Mouse (Mus musculus): Measurements from ENCODE around the gene Camk1.

The Camk1 gene

GRCm38 (mm10) chr6:113343177-113344092 is at the start of gene Camk1:
TSS of gene Camk1 (minus strand) at chr6:113343984.
- DNase-seq (ENCODE audit: low read depth), result peak; percentile 24

- no peak for DNase-seq (ENCODE audit: low read depth)
Measured at GRCm38 (mm10) chr6:113392387-113393071, 48.7 kb upstream of the Camk1 start.

- DNase-seq (ENCODE audit: low read depth), result no peak
Measured at GRCm38 (mm10) chr6:113392015-113392386, 48.2 kb upstream of the Camk1 start.

- DNase-seq (ENCODE audit: low read depth), result no peak
Measured at GRCm38 (mm10) chr6:113390715-113391114, 46.9 kb upstream of the Camk1 start.

GRCm38 (mm10) chr6:113388960-113389359 is 45.2 kb upstream of the Camk1 start, which contains the start of gene Ttll3:
TSS of gene Ttll3 (plus strand) at chr6:113389260.
- DNase-seq (ENCODE audit: low read depth), result no peak

GRCm38 (mm10) chr6:113386025-113386424 is 42.2 kb upstream of the Camk1 start:
- no peak for DNase-seq (ENCODE audit: low read depth)

GRCm38 (mm10) chr6:113385160-113385714 is 41.5 kb upstream of the Camk1 start:
- DNase-seq (ENCODE audit: low read depth), result no peak

GRCm38 (mm10) chr6:113384351-113384927 is 40.7 kb upstream of the Camk1 start:
- no peak for DNase-seq (ENCODE audit: low read depth)

- no peak for DNase-seq (ENCODE audit: low read depth)
Measured at GRCm38 (mm10) chr6:113380480-113380879, 36.7 kb upstream of the Camk1 start.

GRCm38 (mm10) chr6:113379246-113379645 is 35.5 kb upstream of the Camk1 start:
- no peak for DNase-seq (ENCODE audit: low read depth)

GRCm38 (mm10) chr6:113377496-113378385 is 34.0 kb upstream of the Camk1 start, which contains the start of the genes Tada3 and Arpc4:
TSS of gene Tada3 (minus strand) at chr6:113377883.
TSS of gene Arpc4 (plus strand) at chr6:113378115.
- peak; percentile 88 for DNase-seq (ENCODE audit: low read depth)

- no peak for DNase-seq (ENCODE audit: low read depth)
Measured at GRCm38 (mm10) chr6:113377172-113377495, 33.4 kb upstream of the Camk1 start.

GRCm38 (mm10) chr6:113373491-113373890 is 29.7 kb upstream of the Camk1 start:
- no peak for DNase-seq (ENCODE audit: low read depth)

GRCm38 (mm10) chr6:113370194-113370929 is 26.6 kb upstream of the Camk1 start:
- DNase-seq (ENCODE audit: low read depth), result no peak

- no peak for DNase-seq (ENCODE audit: low read depth)
Measured at GRCm38 (mm10) chr6:113368577-113368976, 24.8 kb upstream of the Camk1 start.

GRCm38 (mm10) chr6:113368124-113368523 is 24.3 kb upstream of the Camk1 start:
- DNase-seq (ENCODE audit: low read depth), result no peak

GRCm38 (mm10) chr6:113367574-113367973 is 23.8 kb upstream of the Camk1 start:
- DNase-seq (ENCODE audit: low read depth), result no peak

- DNase-seq (ENCODE audit: low read depth), result no peak
Measured at GRCm38 (mm10) chr6:113366639-113367038, 22.9 kb upstream of the Camk1 start.

- DNase-seq (ENCODE audit: low read depth), result no peak
Measured at GRCm38 (mm10) chr6:113364518-113365135, 20.8 kb upstream of the Camk1 start.

GRCm38 (mm10) chr6:113362241-113362640 is 18.5 kb upstream of the Camk1 start:
- DNase-seq (ENCODE audit: low read depth), result no peak
